Mouse (Mus musculus) forebrain, embryonic 13.5 days (tissue): ENCODE results near the gene Fem1b. TPM values are rescaled to one million over a fixed set of nuclear protein-coding genes. Genes with fewer than 3 reads are reported as not detected.
A peak's percentile ranks its signal among the peaks of the same experiment; 100 is the strongest.

ENCODE experiments used
- ATAC-seq: fragments of 200-750 bp; cut with Nextera tagmentation; 2 replicates; pipeline ENCODE4 v1.8.0; 2017
- H3K27ac ChIP-seq: fragments of 300-500 bp; sonication (generic); 2 replicates; pipeline ENCODE4 v1.5.1; 2015; ENCODE audit warnings: inconsistent platforms, mild to moderate bottlenecking, moderate library complexity
- H3K27me3 ChIP-seq: fragments of 300-500 bp; sonication (generic); 2 replicates; pipeline ENCODE4 v1.6.1; 2015; ENCODE audit warnings: mild to moderate bottlenecking, inconsistent platforms
- H3K36me3 ChIP-seq: fragments of 300-500 bp; sonication (generic); 2 replicates; pipeline ENCODE4 v1.6.1; 2015; ENCODE audit warnings: mild to moderate bottlenecking, inconsistent platforms; ENCODE audit not compliant: poor library complexity, severe bottlenecking
- H3K4me1 ChIP-seq: fragments of 300-500 bp; sonication (generic); 2 replicates; pipeline ENCODE4 v1.6.1; 2015; ENCODE audit warnings: inconsistent platforms
- H3K4me2 ChIP-seq: fragments of 300-500 bp; sonication (generic); 2 replicates; pipeline ENCODE4 v1.6.1; 2015; ENCODE audit warnings: inconsistent platforms, mild to moderate bottlenecking, moderate library complexity
- H3K4me3 ChIP-seq: fragments of 300-500 bp; sonication (generic); 2 replicates; pipeline ENCODE4 v1.5.1; 2015; ENCODE audit warnings: mild to moderate bottlenecking, inconsistent platforms
- H3K9ac ChIP-seq: fragments of 300-500 bp; sonication (generic); 2 replicates; pipeline ENCODE4 v1.6.1; 2015; ENCODE audit warnings: mild to moderate bottlenecking, inconsistent platforms
- H3K9me3 ChIP-seq: fragments of 300-500 bp; sonication (generic); replicated peaks from 2 replicates; pipeline ENCODE4 v1.6.1; 2016; ENCODE audit warnings: inconsistent platforms
- WGBS: fragments of 180-500 bp; shearing (Covaris S2); methylation state at CpG from one replicate; pipeline ENCODE4 v1.1.7; 2015; 5-methylcytosine and 5-hydroxymethylcytosine counted together
- polyA plus RNA-seq: library from polyadenylated mRNA; unstranded; fragments of >200 nt; fragmentation: Nextera tagmentation; extraction: Ambion mirVana; gene quantifications from 2 replicates; pipeline ENCODE4 v1.2.1, GENCODE M21; 2015

Fem1b gene
- polyA plus RNA-seq, 1 experiment from 2014 or later, result 36.6 TPM

DNA sequence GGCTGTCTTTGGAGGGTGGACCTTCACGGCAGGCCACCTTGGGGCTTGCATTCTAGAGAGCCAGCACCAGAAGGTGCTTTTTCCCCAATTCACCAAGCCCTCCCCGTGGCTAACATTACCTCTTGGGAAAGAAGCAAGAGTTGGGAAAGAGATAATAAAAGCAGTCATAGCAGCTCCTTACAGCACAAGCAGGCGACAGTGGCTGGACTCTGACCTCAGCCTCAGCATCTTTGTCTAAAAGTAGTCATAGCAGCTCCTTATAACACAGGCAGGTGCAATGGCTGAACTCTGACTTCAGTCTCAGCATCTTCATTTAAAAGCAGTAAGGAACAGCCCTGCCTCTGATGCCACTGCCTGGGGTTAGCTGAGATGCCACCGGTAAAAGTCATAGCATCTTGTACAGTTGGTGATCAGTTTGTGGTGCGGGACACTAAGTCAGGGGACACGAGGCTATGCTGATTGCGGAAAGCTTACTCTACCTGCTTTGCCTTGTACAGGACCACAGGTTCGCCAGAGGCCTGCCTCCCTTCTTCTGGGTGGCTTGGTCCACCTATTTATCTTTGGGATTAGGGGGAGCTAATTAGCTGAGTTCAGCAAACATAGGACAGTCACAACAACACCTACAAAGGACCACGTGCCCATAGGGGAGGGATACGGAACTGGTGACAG lies 31.8 kb upstream of the Fem1b start:
- H3K4me2 ChIP-seq, result no peak overlapping the region
- H3K9ac ChIP-seq, result no peak overlapping the region
- no peak overlapping the region for H3K4me3 ChIP-seq
- WGBS, result 77% methylated on average over 10 of the region's 10 CpGs
- peaks cover 13% of the 10 kb centered on the region for H3K4me1 ChIP-seq
- H3K27me3 ChIP-seq, result no peaks in the 10 kb centered on the region
- H3K36me3 ChIP-seq, result no peaks in the 10 kb centered on the region
- H3K9me3 ChIP-seq, result no peaks in the 10 kb centered on the region
- H3K27ac ChIP-seq, result no peak overlapping the region
- ATAC-seq, result no peak

DNA sequence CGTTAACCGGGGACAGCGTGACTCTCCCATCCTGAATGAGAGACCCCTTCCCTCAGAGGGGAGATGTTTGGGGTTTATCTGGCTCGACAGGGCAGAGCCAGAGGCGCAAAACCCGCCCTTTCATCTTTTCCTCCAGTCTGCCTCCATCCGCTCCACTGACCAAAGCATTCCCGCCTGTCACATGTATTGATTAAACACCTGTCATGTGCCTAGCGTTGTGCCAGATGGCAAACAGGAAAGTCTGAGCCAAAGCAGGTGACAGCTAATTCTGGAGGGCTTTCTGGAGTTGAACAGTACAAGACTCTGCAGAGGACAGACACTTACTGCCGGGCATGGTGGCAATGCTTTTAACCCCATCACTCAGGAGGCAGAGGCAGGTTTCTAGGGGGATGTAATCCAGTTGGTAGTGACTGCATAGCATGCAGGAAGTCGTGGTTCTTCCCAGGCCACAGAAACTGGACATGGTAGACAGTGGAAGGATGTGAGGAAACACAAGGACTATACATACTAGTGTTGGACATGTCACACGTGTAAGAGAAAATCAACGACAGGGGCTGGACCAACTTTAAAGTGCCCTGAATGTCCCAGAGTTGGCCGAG lies 27.5 kb upstream of the Fem1b start:
- Histone ChIP-seq H3K36me3 (no peaks in the 10 kb centered on the region), H3K4me1 (peaks cover 20% of the 10 kb centered on the region), H3K4me3 (peak overlapping the region; percentile 63), H3K4me2 (peak overlapping the region; percentile 77), H3K27me3 (no peaks in the 10 kb centered on the region), H3K9ac (peak overlapping the region; percentile 87), H3K27ac (peak overlapping the region; percentile 64), H3K9me3 (no peaks in the 10 kb centered on the region)
- 16% methylated on average over 14 of the region's 14 CpGs for WGBS
- ATAC-seq, result peak; percentile 47

DNA sequence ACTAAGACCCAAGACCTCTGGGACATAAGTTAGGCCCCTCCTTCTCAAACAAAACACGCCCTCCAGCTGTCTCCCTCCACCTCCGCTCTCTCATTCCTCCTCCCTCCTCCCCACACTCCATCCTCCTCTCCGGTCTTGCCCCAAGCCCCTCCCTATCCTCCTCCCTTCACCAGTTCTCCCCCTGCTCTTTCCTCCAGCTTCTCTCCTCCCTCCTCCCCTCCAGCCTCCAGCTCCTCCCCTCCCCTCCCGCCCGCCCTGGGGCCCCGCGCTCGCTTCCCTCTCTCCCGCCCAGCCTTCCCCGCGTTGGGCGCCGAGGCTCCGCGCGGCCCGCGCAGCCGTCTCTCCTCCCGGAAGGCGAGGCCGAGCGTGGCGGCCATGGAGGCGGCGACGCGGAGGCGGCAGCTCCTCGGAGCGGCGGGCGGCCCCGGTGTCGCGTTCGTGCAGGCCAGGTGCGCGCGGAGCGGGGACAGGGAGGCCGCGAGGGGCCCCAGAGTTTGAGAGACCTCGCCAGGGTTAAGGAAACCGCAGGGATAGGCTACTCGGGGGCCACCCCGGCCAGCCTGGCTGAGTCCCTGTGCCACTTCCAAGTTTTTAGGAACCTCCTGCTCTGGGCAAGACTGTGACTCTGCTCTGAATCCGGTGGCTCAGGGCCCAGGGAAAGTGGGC lies 26.9 kb upstream of the Fem1b start, which contains the start of gene Cln6:
Gene Cln6, plus strand, starts transcription at position 280 of the 666 bp plus-strand sequence.
- peaks cover 20% of the 10 kb centered on the region for H3K4me1 ChIP-seq
- H3K27me3 ChIP-seq, result no peaks in the 10 kb centered on the region
- no peaks in the 10 kb centered on the region for H3K36me3 ChIP-seq
- 1% methylated on average over 39 of the region's 48 CpGs for WGBS
- H3K4me2 ChIP-seq, result peak within 1 kb of the TSS; percentile 77
- H3K4me3 ChIP-seq, result peak within 1 kb of the TSS; percentile 63
- H3K9me3 ChIP-seq, result no peaks in the 10 kb centered on the region
- ATAC-seq, result peak; percentile 86
- peak within 1 kb of the TSS; percentile 64 for H3K27ac ChIP-seq
- H3K9ac ChIP-seq, result peak within 1 kb of the TSS; percentile 87

DNA sequence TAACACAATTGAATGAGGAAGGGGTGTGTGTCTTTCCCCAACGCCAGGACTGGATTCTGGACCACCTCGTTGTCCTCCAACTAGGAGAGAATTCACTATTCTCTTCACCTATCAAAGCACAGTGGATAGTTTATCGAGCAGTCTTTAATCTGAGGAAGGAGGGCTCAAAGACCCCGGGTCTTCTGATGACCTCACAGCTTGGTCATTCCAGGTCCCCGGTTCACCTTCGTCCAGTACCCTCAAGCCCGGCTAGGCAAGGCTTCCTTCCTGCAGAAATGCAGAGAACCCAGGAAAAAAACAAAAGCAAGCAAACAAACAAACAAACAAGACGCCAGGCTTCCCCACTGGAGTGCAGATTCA lies 26.4 kb upstream of the Fem1b start:
- 16% methylated on average over 8 of the region's 8 CpGs for WGBS
- Histone ChIP-seq H3K9me3 (no peaks in the 10 kb centered on the region), H3K9ac (peak overlapping the region; percentile 87), H3K27ac (peak overlapping the region; percentile 31; the same call in 1 of the 2 replicates), H3K36me3 (no peaks in the 10 kb centered on the region), H3K4me3 (peak overlapping the region; percentile 63), H3K27me3 (no peaks in the 10 kb centered on the region), H3K4me2 (peak overlapping the region; percentile 77), H3K4me1 (peaks cover 20% of the 10 kb centered on the region)
- ATAC-seq, result no peak; the same call in 1 of the 2 replicates

DNA sequence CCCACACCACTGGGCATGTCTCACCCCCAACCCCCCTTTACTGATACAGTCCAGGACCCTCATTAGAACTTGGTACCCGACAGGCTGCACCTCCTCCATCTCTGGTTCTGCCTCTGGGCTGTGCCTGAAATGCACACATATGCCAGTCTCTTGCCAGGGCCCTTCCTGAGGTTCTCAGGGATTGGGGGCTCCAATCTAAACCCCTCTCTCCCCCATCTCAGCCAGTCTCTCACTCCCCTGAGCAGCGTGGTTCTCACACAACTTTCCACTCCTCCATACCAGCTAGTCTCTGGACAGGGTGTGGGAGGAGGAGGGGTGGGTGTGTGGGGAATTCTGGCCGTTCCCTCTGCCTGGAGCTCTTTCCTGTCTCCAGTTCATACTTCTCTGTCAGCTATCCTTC lies 25.9 kb upstream of the Fem1b start:
- 69% methylated on average over 3 of the region's 3 CpGs for WGBS
- H3K4me1 ChIP-seq, result peaks cover 20% of the 10 kb centered on the region
- no peaks in the 10 kb centered on the region for H3K9me3 ChIP-seq
- no peak overlapping the region for H3K4me3 ChIP-seq
- no peak overlapping the region for H3K9ac ChIP-seq
- H3K4me2 ChIP-seq, result peak overlapping the region; percentile 77; the same call in 1 of the 2 replicates
- H3K36me3 ChIP-seq, result no peaks in the 10 kb centered on the region
- H3K27ac ChIP-seq, result peak overlapping the region; percentile 31; the same call in 1 of the 2 replicates
- no peaks in the 10 kb centered on the region for H3K27me3 ChIP-seq
- no peak for ATAC-seq

DNA sequence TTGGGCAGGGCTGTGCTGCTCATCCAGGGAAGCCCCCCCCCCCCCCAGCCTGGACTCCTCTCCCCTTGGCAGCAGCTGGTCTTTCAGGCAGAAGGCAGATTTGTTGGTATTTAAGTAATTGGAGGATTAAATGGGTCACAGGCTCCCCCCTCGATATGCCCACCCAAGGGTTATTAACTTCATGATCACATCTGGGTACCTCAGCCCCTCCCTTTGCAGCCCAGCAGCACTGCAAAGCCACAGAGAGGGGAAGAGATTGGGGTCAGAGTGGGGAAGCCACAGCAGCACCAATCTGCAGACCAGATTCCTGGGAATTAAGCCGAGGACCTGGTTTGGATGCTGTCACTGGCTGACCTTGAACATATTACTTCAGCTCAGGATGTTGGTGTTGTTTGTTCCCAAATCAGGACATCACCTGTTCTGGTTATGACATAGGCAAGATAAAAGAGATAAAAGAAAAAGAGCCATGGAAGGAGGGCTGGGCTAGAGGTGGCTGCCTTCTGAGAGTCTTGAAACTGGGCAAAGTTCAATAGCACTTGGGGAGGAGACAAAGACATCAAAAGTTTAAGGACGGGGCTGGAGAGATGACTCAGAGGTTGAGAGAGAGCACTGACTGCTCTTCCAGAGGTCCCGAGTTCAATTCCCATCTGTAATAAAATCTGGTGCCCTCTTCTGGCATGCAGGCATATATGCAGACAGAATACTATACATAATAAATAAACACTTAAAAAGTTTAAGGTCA lies 24.1 kb upstream of the Fem1b start:
- H3K4me1 ChIP-seq, result peaks cover 20% of the 10 kb centered on the region
- H3K27ac ChIP-seq, result no peak overlapping the region
- 53% methylated on average over 4 of the region's 4 CpGs for WGBS
- H3K9me3 ChIP-seq, result no peaks in the 10 kb centered on the region
- H3K27me3 ChIP-seq, result no peaks in the 10 kb centered on the region
- no peaks in the 10 kb centered on the region for H3K36me3 ChIP-seq
- no peak overlapping the region for H3K4me3 ChIP-seq
- no peak overlapping the region for H3K4me2 ChIP-seq
- ATAC-seq, result no peak
- H3K9ac ChIP-seq, result no peak overlapping the region

DNA sequence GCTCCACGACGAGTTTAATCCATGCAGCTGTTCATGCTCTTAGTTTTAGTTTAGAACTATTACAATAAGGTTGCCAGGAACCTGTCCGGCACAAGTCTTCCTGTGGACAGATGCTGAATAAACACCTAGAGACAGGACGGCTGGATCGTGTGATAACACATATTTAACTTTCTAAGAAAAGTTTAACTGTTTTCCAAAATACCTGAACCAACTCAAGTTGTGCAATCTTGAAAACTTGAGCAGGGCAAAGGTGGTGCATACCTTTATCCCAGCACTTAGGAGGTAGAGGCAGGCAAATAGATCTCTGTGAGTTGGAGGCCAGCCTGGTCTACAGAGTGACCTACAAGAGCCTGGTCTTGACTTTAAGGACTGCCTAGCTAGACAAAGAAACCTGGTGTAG lies 23.2 kb upstream of the Fem1b start:
- no peaks in the 10 kb centered on the region for H3K36me3 ChIP-seq
- H3K9me3 ChIP-seq, result no peaks in the 10 kb centered on the region
- ATAC-seq, result no peak

DNA sequence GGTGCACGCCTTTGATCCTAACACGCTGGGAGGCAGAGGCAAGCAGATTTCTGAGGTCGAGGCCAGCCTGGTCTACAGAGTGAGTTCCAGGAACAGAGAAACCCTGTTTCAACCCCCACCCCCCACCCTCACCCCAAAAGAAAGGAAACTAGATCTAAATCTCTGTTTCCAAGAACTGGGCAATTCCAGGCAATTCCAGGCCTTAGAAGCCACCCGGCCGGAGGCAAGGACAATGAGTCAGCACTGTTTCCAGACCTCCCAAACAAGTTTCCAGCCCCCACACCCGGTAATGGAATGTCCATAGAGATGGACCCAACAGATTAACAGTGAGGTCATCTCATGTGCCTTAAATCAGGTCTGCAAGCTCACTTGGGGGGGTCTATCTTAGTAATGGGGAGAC lies 18.1 kb upstream of the Fem1b start:
- no peak overlapping the region for H3K4me2 ChIP-seq
- no peaks in the 10 kb centered on the region for H3K36me3 ChIP-seq
- 75% methylated on average over 6 of the region's 6 CpGs for WGBS
- no peak overlapping the region for H3K9ac ChIP-seq
- H3K4me1 ChIP-seq, result peaks cover 21% of the 10 kb centered on the region
- H3K4me3 ChIP-seq, result no peak overlapping the region
- no peaks in the 10 kb centered on the region for H3K9me3 ChIP-seq
- no peak for ATAC-seq
- H3K27me3 ChIP-seq, result no peaks in the 10 kb centered on the region
- no peak overlapping the region for H3K27ac ChIP-seq

More for the DNA sequence above, 23.2 kb upstream of the Fem1b start:
- Histone ChIP-seq H3K4me1 (peaks cover 17% of the 10 kb centered on the region), H3K27ac (no peak overlapping the region), H3K4me3 (no peak overlapping the region), H3K4me2 (no peak overlapping the region), H3K9ac (no peak overlapping the region), H3K27me3 (no peaks in the 10 kb centered on the region)
- WGBS, result 87% methylated on average over 5 of the region's 5 CpGs

DNA sequence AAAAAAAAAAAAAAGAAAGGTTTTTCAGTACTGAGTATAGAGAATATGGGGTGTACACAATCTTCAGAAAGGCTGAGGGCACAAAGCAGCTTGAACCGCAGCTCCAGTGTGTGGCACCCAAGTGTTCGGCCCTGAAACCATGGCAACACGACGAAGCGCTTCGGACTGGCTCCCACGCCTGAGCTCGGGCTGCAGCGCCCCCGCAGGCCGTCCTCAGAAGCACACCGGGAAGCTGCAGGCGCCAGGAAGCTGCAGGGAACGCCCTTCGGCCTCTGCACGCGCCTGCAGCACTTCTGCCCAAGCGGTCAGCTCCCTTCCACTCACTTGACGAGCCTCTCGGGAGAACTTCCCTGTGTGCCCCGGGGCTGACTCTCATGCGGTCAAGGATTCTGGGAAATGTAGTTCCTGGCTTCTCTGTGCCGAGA lies 16.9 kb upstream of the Fem1b start:
- WGBS, result under 1% methylated on average over 23 of the region's 23 CpGs
- H3K27ac ChIP-seq, result peak overlapping the region; percentile 41; the same call in 1 of the 2 replicates
- no peaks in the 10 kb centered on the region for H3K27me3 ChIP-seq
- H3K9ac ChIP-seq, result 0 out of 2 replicates have a peak overlapping the region, but pooled peaks have one; percentile 13
- peaks cover 21% of the 10 kb centered on the region for H3K4me1 ChIP-seq
- ATAC-seq, result peak; percentile 91
- peak overlapping the region; percentile 55 for H3K4me2 ChIP-seq
- H3K9me3 ChIP-seq, result no peaks in the 10 kb centered on the region
- H3K36me3 ChIP-seq, result no peaks in the 10 kb centered on the region
- H3K4me3 ChIP-seq, result peak overlapping the region; percentile 43

DNA sequence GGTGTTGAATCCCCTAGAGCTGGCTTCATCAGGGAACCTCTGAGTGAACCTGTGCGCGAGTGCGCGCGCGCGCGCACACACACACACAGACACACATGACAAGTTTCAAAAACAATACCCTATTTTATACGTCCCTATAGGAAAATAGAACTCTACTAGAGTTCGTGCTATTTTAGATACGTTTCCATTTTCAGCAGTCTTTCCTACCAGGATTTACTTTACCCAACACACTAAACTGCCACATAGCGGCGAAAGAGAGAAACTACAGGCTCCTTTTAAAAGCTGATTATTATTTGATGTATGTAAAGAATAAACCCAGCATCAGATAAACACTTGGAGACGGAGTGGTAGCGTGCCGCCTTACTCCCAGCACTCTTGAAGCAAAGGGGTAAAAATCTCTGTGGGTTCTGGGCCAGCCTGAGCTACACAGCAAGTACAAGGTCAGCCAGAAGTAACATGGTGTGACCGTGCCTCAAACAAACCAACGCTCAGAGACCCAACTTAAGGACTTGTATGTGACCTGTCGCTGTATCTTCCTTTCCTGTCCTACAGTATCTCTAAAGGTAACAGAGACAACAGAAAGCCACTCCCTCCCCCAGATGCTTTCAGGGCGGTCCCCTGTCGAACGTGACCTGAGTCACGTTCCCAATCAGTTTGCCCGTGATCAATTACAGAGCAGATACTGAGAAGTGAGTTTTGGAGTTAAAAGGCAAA lies 16.4 kb upstream of the Fem1b start:
- Histone ChIP-seq H3K9ac (no peak overlapping the region; the same call in 1 of the 2 replicates), H3K4me3 (peak overlapping the region; percentile 43), H3K27ac (peak overlapping the region; percentile 41), H3K27me3 (no peaks in the 10 kb centered on the region), H3K9me3 (no peaks in the 10 kb centered on the region), H3K4me1 (peaks cover 21% of the 10 kb centered on the region), H3K4me2 (peak overlapping the region; percentile 55), H3K36me3 (no peaks in the 10 kb centered on the region)
- ATAC-seq, result peak; percentile 50
- 4% methylated on average over 24 of the region's 24 CpGs for WGBS

DNA sequence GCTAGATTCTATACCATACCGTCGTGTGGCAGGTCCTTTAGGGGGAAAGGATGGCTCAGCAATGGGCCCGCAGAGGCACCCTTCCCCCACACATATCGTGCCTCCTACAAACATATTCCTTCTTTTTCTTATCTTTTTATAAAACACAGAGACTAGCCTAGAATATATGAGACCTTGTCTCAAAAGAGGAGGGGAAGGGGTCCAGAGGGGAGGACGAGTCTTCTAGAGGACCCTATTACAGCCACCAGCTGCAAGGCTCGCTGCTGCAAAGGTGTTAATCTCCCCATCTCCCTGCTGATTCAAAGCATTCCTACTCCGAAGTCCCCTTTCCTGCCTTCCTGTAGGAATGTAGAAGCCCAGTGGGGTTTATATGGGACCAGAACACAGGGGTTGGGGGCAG lies 14.7 kb upstream of the Fem1b start:
- Histone ChIP-seq H3K36me3 (no peaks in the 10 kb centered on the region), H3K27ac (no peak overlapping the region), H3K9me3 (no peaks in the 10 kb centered on the region), H3K4me3 (no peak overlapping the region), H3K9ac (no peak overlapping the region), H3K27me3 (no peaks in the 10 kb centered on the region), H3K4me1 (peaks cover 21% of the 10 kb centered on the region), H3K4me2 (peak overlapping the region; percentile 14; the same call in 1 of the 2 replicates)
- no peak for ATAC-seq
- WGBS, result 4% methylated on average over 7 of the region's 7 CpGs
